In the genomic region with DNA sequence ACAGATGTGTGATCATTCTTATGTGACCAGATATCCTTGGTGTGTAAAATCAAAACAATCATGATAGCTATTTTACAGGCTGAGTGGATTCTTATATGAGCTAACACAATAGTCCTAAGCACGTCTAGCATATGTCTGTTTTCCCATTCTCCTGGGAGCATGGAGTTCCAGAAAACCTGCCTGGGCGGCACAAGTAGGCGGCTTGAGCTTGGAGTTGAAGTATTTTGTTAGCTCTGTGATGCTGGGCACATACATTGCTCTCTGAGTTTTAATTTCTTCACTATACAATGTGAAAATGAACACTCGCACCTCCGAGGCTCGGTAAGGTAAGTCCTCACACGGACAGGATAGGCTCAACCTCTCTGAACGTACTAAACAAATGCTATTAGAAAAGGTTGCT, we compare ENCODE assay signal across 14 mouse cellular contexts.
DNase-seq lines count a peak whose midpoint lies in the region.
"Had no signal": no experiment of that assay in that cellular context is flagged by ENCODE, and none has a peak within 500 bp of the region (broad histone marks: within the 10 kb centered on the region; RNA-seq: fewer than 3 reads in every experiment).

No protein-coding gene starts in this region.

- DNase-seq in frontal cortex, postnatal 36 days (ENCODE audit: low spot score in 2 of 2): peak; percentile 27 to 32
- DNase-seq in frontal cortex, postnatal 14 days (ENCODE audit: low spot score in 2 of 2): no peak
- DNase-seq in layer of hippocampus, adult 9-11 months: peak; percentile 29
- DNase-seq in layer of hippocampus, postnatal 10 days (ENCODE audit: low spot score in 2 of 2): no peak
- peak; percentile 49 for DNase-seq in right cerebral cortex, adult 18-20 months
- no peak for DNase-seq in right cerebral cortex, postnatal 25 days
- no peak for DNase-seq in ovary, adult 18-20 months (ENCODE audit: low spot score)
- DNase-seq: adrenal gland, adult 8-10 months; adrenal gland, postnatal 25 days; cerebellum, adult 18-20 months; cerebellum, adult 9-10 months; cerebellum, postnatal 14 days; gastrocnemius, postnatal 10 days; gastrocnemius, postnatal 36 days had no signal

Comparison
In these comparisons a context has a peak if more than half of its experiments do, and no peak if none do; other contexts are left out.
1. DNase-seq: peak in frontal cortex, postnatal 36 days (2 of 2), layer of hippocampus, adult 9-11 months (single experiment) and right cerebral cortex, adult 18-20 months (single experiment); none in frontal cortex, postnatal 14 days (0 of 2), layer of hippocampus, postnatal 10 days (0 of 2), right cerebral cortex, postnatal 25 days (single experiment) and ovary, adult 18-20 months (single experiment).